In the genomic region with DNA sequence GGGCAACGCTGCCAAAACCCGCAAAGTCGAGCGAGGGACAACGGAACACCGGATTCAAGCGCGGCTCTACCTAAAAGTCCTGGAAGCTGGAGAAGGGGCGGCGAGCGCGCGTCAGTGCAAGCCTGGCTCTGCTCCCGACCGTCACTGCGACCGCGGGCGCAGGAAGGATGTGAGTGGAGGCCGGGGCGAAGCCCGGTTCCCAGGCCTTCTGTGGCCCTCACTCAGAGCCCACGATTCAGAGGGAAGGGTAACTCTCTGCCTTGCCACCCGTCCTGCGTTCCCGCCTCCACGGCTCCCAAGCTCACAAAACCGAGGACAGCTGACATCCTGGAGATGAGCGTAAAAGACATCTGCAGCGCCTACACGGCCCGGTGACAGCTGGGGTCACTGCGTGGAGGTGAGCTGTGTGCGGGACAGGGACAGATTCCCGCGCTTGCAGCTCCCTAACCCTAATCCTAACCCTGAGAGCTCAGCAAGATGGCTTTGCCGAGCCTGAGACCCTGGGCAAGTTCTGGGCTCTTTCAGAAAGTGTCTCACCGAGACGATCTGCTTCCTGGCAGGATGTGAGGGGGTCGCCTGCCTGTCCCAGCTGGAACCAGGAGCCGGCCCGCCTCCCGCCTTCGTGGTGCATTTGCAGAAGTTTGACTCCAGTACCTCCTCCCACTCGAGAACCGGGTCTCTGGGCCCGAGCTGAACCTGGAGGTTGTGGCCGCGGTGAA, we compare ENCODE assay signal across 8 mouse cellular contexts. TPM values are rescaled to one million over a fixed set of nuclear protein-coding genes. Genes with fewer than 3 reads are reported as not detected.
DNase-seq lines count a peak whose midpoint lies in the region; ATAC-seq and TF ChIP-seq lines count a peak whose summit lies in the region.

No protein-coding gene starts in this region.

- peak; percentile 45 for DNase-seq in gastrocnemius, adult 2 months
- no peak for DNase-seq in gastrocnemius, postnatal 4 days (ENCODE audit: low spot score in 2 of 2)
- DNase-seq in Muller cell, postnatal 12 days (ENCODE audit: inconsistent ontology term), result peak; percentile 75
- peak; percentile 77 for DNase-seq in intestine, embryonic 14.5 days (ENCODE audit: low spot score)
- DNase-seq in thymus, postnatal 25 days, result peak; percentile 35
- DNase-seq in left cerebral cortex, adult 8-10 months (ENCODE audit: low spot score in 2 of 2), result no peak

- H3K27ac ChIP-seq in gastrocnemius, adult 2 months, result peak overlapping the region; percentile 93
- 0 out of 2 replicates have a peak overlapping the region, but pooled peaks have one; percentile 22 for H3K27ac ChIP-seq in intestine, embryonic 14.5 days (ENCODE audit: low read depth)

- intact Hi-C loops in gastrocnemius, adult 2 months (cut with DNase I), result loop anchor here (2.0 kb wide), 1 partner anchor 31 kb away; the partner anchor contains the start of gene Plekhn1

- H3K9me3 ChIP-seq in erythroblast, embryonic 14.5 days (ENCODE audit: control insufficient read depth, low read length), result peaks cover 10% of the 10 kb centered on the region; the same call in 1 of the 2 replicates
- H3K9me3 ChIP-seq in intestine, embryonic 14.5 days (ENCODE audit: control insufficient read depth, low read length), result no peaks in the 10 kb centered on the region

- H3K27me3 ChIP-seq in erythroblast, embryonic 14.5 days (ENCODE audit: control insufficient read depth), result peaks cover 68% of the 10 kb centered on the region
- peaks cover 34% of the 10 kb centered on the region for H3K27me3 ChIP-seq in intestine, embryonic 14.5 days (replicated peaks; ENCODE audit: control insufficient read depth, insufficient read depth, low read length)

- H3K36me3 ChIP-seq in erythroblast, embryonic 14.5 days (ENCODE audit: control insufficient read depth), result no peaks in the 10 kb centered on the region
- H3K36me3 ChIP-seq in intestine, embryonic 14.5 days (ENCODE audit: control insufficient read depth, insufficient read depth, low read length), result no peaks in the 10 kb centered on the region

- peak overlapping the region; percentile 54 for H3K9ac ChIP-seq in intestine, embryonic 14.5 days (ENCODE audit: low read length)

- peak overlapping the region; percentile 87 for H3K4me3 ChIP-seq in gastrocnemius, adult 2 months
- H3K4me3 ChIP-seq in erythroblast, embryonic 14.5 days (replicated peaks), result peak overlapping the region; percentile 64
- H3K4me3 ChIP-seq in intestine, embryonic 14.5 days (ENCODE audit: low read depth, low read length), result peak overlapping the region; percentile 59

- peaks cover 43% of the 10 kb centered on the region for H3K4me1 ChIP-seq in erythroblast, embryonic 14.5 days (ENCODE audit: control insufficient read depth)
- peaks cover 9% of the 10 kb centered on the region for H3K4me1 ChIP-seq in intestine, embryonic 14.5 days (replicated peaks; ENCODE audit: control insufficient read depth, insufficient read depth, low read length)

- TF ChIP-seq CTCF in gastrocnemius, adult 2 months (IDR thresholded peaks at IDR 0.05), result no peak

- peak overlapping the region; percentile 69 for H3K4me2 ChIP-seq in intestine, embryonic 14.5 days (ENCODE audit: low read length)

- ATAC-seq in intestine, embryonic 14.5 days (replicated peaks; ENCODE audit: low FRiP score, low TSS enrichment, low read depth), result peak; percentile 40; the same call in 1 of the 2 replicates
- peak; percentile 39 for ATAC-seq in megakaryocyte, adult 5-6 weeks (ENCODE audit: poor library complexity, severe bottlenecking)

- WGBS in intestine, embryonic 14.5 days, result under 1% methylated on average over 49 of the region's 49 CpGs

RNA-seq across cellular contexts. Expression of gene AW011738, which starts 0.5 kb away (rescaled TPM):
- total RNA-seq in gastrocnemius, adult 2 months (2021), result 1 to 10 TPM; 4.2 to 4.4 TPM
- 1 to 10 TPM; 3.6 to 4.1 TPM for total RNA-seq in gastrocnemius, postnatal 4 days (2021)
- polyA plus RNA-seq in erythroblast, embryonic 14.5 days (2012), result 0.13 and 0.15 TPM in 2 replicates
- 0.69 and 1.1 TPM in 2 replicates for polyA plus RNA-seq in intestine, embryonic 14.5 days (2014; fragmentation: Nextera tagmentation; extraction: Ambion mirVana)
- total RNA-seq in megakaryocyte, adult 5-6 weeks (2015), result 0.11 and 0.42 TPM in 2 replicates
- total RNA-seq in megakaryocyte, adult 5-6 weeks (2017), result 0.49 and 0.66 TPM in 2 replicates
- 1 to 10 TPM; 5.9 to 7.5 (median 7.0) TPM for total RNA-seq in left cerebral cortex, adult 8-10 months (2022)

RNA-seq across cellular contexts. Expression of gene Isg15, which starts 3.0 kb away (rescaled TPM):
- 1 to 10 TPM in 1 of 2 experiments, not detected in 1; 1.1 TPM for total RNA-seq in gastrocnemius, adult 2 months (2021)
- under 1 TPM in 1 of 2 experiments, not detected in 1; 0.49 TPM for total RNA-seq in gastrocnemius, postnatal 4 days (2021)
- polyA plus RNA-seq in erythroblast, embryonic 14.5 days (2012), result 0.75 and 0.80 TPM in 2 replicates
- 0.58 and 0.91 TPM in 2 replicates for polyA plus RNA-seq in intestine, embryonic 14.5 days (2014; fragmentation: Nextera tagmentation; extraction: Ambion mirVana)
- 6.3 and 6.4 TPM in 2 replicates for total RNA-seq in megakaryocyte, adult 5-6 weeks (2015)
- total RNA-seq in megakaryocyte, adult 5-6 weeks (2017), result 5.4 and 7.2 TPM in 2 replicates
- 1 to 10 TPM; 1.2 to 3.3 (median 2.4) TPM for total RNA-seq in left cerebral cortex, adult 8-10 months (2022)

RNA-seq across cellular contexts. Expression of gene Agrn, which starts 6.3 kb away (rescaled TPM):
- 1 to 10 TPM; 6.9 to 8.0 TPM for total RNA-seq in gastrocnemius, adult 2 months (2021)
- 10 to 100 TPM; 53.2 to 57.1 TPM for total RNA-seq in gastrocnemius, postnatal 4 days (2021)
- polyA plus RNA-seq in erythroblast, embryonic 14.5 days (2012), result 0.45 and 0.51 TPM in 2 replicates
- 80.6 and 82.1 TPM in 2 replicates for polyA plus RNA-seq in intestine, embryonic 14.5 days (2014; fragmentation: Nextera tagmentation; extraction: Ambion mirVana)
- 2.9 and 4.2 TPM in 2 replicates for total RNA-seq in megakaryocyte, adult 5-6 weeks (2015)
- 1.8 and 2.9 TPM in 2 replicates for total RNA-seq in megakaryocyte, adult 5-6 weeks (2017)
- 100 to 1,000 TPM; 117 to 126 (median 122) TPM for total RNA-seq in left cerebral cortex, adult 8-10 months (2022)

RNA-seq across cellular contexts. Expression of gene Perm1, which starts 12.1 kb away (rescaled TPM):
- 100 to 1,000 TPM; 142 to 265 TPM for total RNA-seq in gastrocnemius, adult 2 months (2021)
- total RNA-seq in gastrocnemius, postnatal 4 days (2021), result 10 to 100 TPM; 30.8 to 32.7 TPM
- polyA plus RNA-seq in erythroblast, embryonic 14.5 days (2012), result not detected in 2 replicates
- polyA plus RNA-seq in intestine, embryonic 14.5 days (2014; fragmentation: Nextera tagmentation; extraction: Ambion mirVana), result 0.51 and 0.54 TPM in 2 replicates
- 0.11 TPM in 1 of 2 replicates, not detected in the other for total RNA-seq in megakaryocyte, adult 5-6 weeks (2015)
- total RNA-seq in megakaryocyte, adult 5-6 weeks (2017), result not detected in 2 replicates
- total RNA-seq in left cerebral cortex, adult 8-10 months (2022), result under 1 TPM; 0.34 to 0.59 (median 0.51) TPM

RNA-seq across cellular contexts. Expression of gene Plekhn1, which starts 31.1 kb away (rescaled TPM):
- total RNA-seq in gastrocnemius, adult 2 months (2021), result 1 to 10 TPM; 5.8 to 7.6 TPM
- 10 to 100 TPM; 11.5 to 12.2 TPM for total RNA-seq in gastrocnemius, postnatal 4 days (2021)
- 1.5 and 2.4 TPM in 2 replicates for polyA plus RNA-seq in erythroblast, embryonic 14.5 days (2012)
- polyA plus RNA-seq in intestine, embryonic 14.5 days (2014; fragmentation: Nextera tagmentation; extraction: Ambion mirVana), result 19.7 and 20.1 TPM in 2 replicates
- total RNA-seq in megakaryocyte, adult 5-6 weeks (2015), result 8.5 and 10.5 TPM in 2 replicates
- 11.2 and 14.1 TPM in 2 replicates for total RNA-seq in megakaryocyte, adult 5-6 weeks (2017)
- 10 to 100 TPM; 33.2 to 40.5 (median 38.6) TPM for total RNA-seq in left cerebral cortex, adult 8-10 months (2022)

Comparison
In these comparisons a context has a peak if more than half of its experiments do, and no peak if none do; other contexts are left out.
1. DNase-seq: peak in gastrocnemius, adult 2 months (single experiment), Muller cell, postnatal 12 days (single experiment), intestine, embryonic 14.5 days (single experiment) and thymus, postnatal 25 days (single experiment); none in gastrocnemius, postnatal 4 days (0 of 2) and left cerebral cortex, adult 8-10 months (0 of 2).
2. RNA of gene Agrn, which starts 6.3 kb away (total RNA-seq): 117 to 126 TPM in left cerebral cortex, adult 8-10 months and 53.2 to 57.1 TPM in gastrocnemius, postnatal 4 days; 6.9 to 8.0 TPM in gastrocnemius, adult 2 months and 1.8 to 4.2 TPM in megakaryocyte, adult 5-6 weeks; every median in the first group is over 4 times any median in the second.
3. Peak in every context shown above with its lines, with median percentiles within 50 percentile points of each other: H3K4me3 ChIP-seq.